Mouse (Mus musculus) hindbrain, embryonic 10.5 days (tissue): ENCODE measurements around the gene Adgrl4. TPM values are rescaled to one million over a fixed set of nuclear protein-coding genes. Genes with fewer than 3 reads are reported as not detected.

Experiments
- DNase-seq: peaks from one replicate; pipeline ENCODE4 v3.0.0-alpha.2; 2017; ENCODE audit warnings: low spot score
- H3K27ac ChIP-seq: fragments of 300-500 bp; sonication (generic); 2 replicates; pipeline ENCODE4 v1.5.1; 2016; ENCODE audit warnings: mild to moderate bottlenecking, moderate library complexity
- H3K27me3 ChIP-seq: fragments of 300-500 bp; sonication (generic); 2 replicates; pipeline ENCODE4 v1.6.1; 2016; ENCODE audit warnings: mild to moderate bottlenecking; ENCODE audit not compliant: poor library complexity, insufficient read depth, severe bottlenecking
- H3K36me3 ChIP-seq: fragments of 300-500 bp; sonication (generic); 2 replicates; pipeline ENCODE4 v1.6.1; 2016; ENCODE audit warnings: mild to moderate bottlenecking, moderate library complexity
- H3K4me1 ChIP-seq: fragments of 300-500 bp; sonication (generic); replicated peaks from 2 replicates; pipeline ENCODE4 v1.6.1; 2016; ENCODE audit warnings: mild to moderate bottlenecking
- H3K4me3 ChIP-seq: fragments of 300-500 bp; sonication (generic); 2 replicates; pipeline ENCODE4 v1.5.1; 2016; ENCODE audit warnings: mild to moderate bottlenecking, moderate library complexity
- H3K9me3 ChIP-seq: fragments of 300-500 bp; sonication (generic); 2 replicates; pipeline ENCODE4 v1.6.1; 2016; ENCODE audit warnings: mild to moderate bottlenecking, moderate library complexity
- WGBS: fragments of 180-500 bp; shearing (Covaris S2); methylation state at CpG from one replicate; pipeline ENCODE4 v1.1.7; 2016; 5-methylcytosine and 5-hydroxymethylcytosine counted together
- polyA plus RNA-seq: library from polyadenylated mRNA; unstranded; fragments of >200 nt; fragmentation: Nextera tagmentation; extraction: Ambion mirVana; gene quantifications from 2 replicates; pipeline ENCODE4 v1.2.1, GENCODE M21; 2016

Adgrl4 gene
- polyA plus RNA-seq, result 7.5 TPM in 2 replicates

DNA sequence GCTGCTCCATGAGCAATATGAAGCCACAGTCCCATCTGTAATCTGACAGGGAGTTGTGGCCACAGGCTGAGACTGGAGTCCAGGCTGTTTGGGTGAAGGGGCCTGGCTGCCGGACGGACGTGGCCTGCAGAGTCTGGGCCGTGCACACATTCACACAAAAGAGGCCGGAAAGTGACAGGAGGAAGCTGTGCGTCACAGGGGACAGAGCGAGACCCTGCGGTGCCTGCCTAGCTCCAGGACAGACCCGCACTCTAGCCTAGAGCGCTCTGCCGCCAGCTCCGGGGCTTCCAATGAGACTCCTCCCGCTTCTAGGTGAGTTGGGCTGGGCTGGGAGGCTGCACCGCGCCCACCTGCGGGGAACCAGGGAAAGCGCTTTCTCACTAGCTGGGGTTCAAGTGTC, at the start of gene Adgrl4:
Gene Adgrl4, plus strand, starts transcription at position 195 of the 400 bp plus-strand sequence.
- DNase-seq, result peak; percentile 35
- WGBS, result under 1% methylated on average over 17 of the region's 17 CpGs
- Histone ChIP-seq H3K27ac (peak within 1 kb of the TSS; percentile 68), H3K4me3 (peak within 1 kb of the TSS; percentile 51), H3K4me1 (peaks cover 9% of the 10 kb centered on the region), H3K9me3 (no peaks in the 10 kb centered on the region), H3K27me3 (0 out of 2 replicates have a peak, but pooled peaks cover 3% of the 10 kb centered on the region), H3K36me3 (no peaks in the 10 kb centered on the region)

- no peaks in the 10 kb centered on the region for H3K27me3 ChIP-seq
- no peaks in the 10 kb centered on the region for H3K9me3 ChIP-seq
- no peaks in the 10 kb centered on the region for H3K36me3 ChIP-seq
- no peak overlapping the region for H3K27ac ChIP-seq
- DNase-seq, result no peak
- H3K4me1 ChIP-seq, result no peaks in the 10 kb centered on the region
- H3K4me3 ChIP-seq, result no peak overlapping the region
Measured at GRCm38 (mm10) chr3:151390912-151391311, 46.8 kb upstream of the Adgrl4 start.

GRCm38 (mm10) chr3:151392891-151393290, 44.8 kb upstream of the Adgrl4 start:
- Histone ChIP-seq H3K9me3 (no peaks in the 10 kb centered on the region), H3K27ac (no peak overlapping the region), H3K4me1 (no peaks in the 10 kb centered on the region), H3K36me3 (no peaks in the 10 kb centered on the region), H3K27me3 (no peaks in the 10 kb centered on the region), H3K4me3 (no peak overlapping the region)
- WGBS, result 88% methylated on average over 4 of the region's 4 CpGs
- DNase-seq, result no peak

GRCm38 (mm10) chr3:151393330-151393729, 44.4 kb upstream of the Adgrl4 start:
- Histone ChIP-seq H3K27me3 (no peaks in the 10 kb centered on the region), H3K4me3 (no peak overlapping the region), H3K36me3 (no peaks in the 10 kb centered on the region), H3K9me3 (no peaks in the 10 kb centered on the region), H3K27ac (no peak overlapping the region), H3K4me1 (no peaks in the 10 kb centered on the region)
- DNase-seq, result no peak
- WGBS, result 81% methylated on average over 1 of the region's 1 CpGs

DNA sequence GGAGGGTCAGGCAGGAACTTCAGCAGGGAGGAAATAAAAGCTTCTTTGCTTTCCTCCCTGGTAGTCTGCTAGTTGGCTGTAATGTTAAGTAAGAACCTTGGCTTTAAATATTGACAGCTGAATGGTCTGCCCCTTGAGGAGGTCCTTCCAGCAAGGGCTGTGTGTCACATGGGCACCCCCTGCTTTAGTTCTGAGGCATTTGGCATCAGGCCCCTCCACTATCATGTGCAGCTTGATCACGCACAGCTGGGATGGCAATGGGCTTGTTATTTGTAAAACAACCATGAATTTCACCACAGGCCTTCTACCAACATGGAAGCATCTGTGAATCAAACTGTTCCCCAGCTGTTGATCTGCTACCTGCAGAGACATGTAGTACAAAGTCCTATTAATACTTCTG, 38.4 kb upstream of the Adgrl4 start:
- DNase-seq, result no peak
- no peak overlapping the region for H3K4me3 ChIP-seq
- H3K4me1 ChIP-seq, result no peaks in the 10 kb centered on the region
- WGBS, result 97% methylated on average over 1 of the region's 1 CpGs
- H3K9me3 ChIP-seq, result no peaks in the 10 kb centered on the region
- no peaks in the 10 kb centered on the region for H3K36me3 ChIP-seq
- H3K27ac ChIP-seq, result no peak overlapping the region
- H3K27me3 ChIP-seq, result no peaks in the 10 kb centered on the region

GRCm38 (mm10) chr3:151411031-151411430, 26.7 kb upstream of the Adgrl4 start:
- Histone ChIP-seq H3K36me3 (no peaks in the 10 kb centered on the region), H3K27ac (no peak overlapping the region), H3K4me3 (no peak overlapping the region), H3K9me3 (no peaks in the 10 kb centered on the region), H3K4me1 (no peaks in the 10 kb centered on the region), H3K27me3 (no peaks in the 10 kb centered on the region)
- no peak for DNase-seq
- WGBS, result 80% methylated on average over 2 of the region's 2 CpGs

GRCm38 (mm10) chr3:151411488-151411887, 26.2 kb upstream of the Adgrl4 start:
- Histone ChIP-seq H3K4me1 (no peaks in the 10 kb centered on the region), H3K27me3 (no peaks in the 10 kb centered on the region), H3K27ac (no peak overlapping the region), H3K36me3 (no peaks in the 10 kb centered on the region), H3K4me3 (no peak overlapping the region), H3K9me3 (no peaks in the 10 kb centered on the region)
- 95% methylated on average over 4 of the region's 4 CpGs for WGBS
- no peak for DNase-seq

- Histone ChIP-seq H3K9me3 (no peaks in the 10 kb centered on the region), H3K4me3 (no peak overlapping the region), H3K36me3 (no peaks in the 10 kb centered on the region), H3K27ac (no peak overlapping the region), H3K27me3 (no peaks in the 10 kb centered on the region), H3K4me1 (no peaks in the 10 kb centered on the region)
- DNase-seq, result no peak
Measured at GRCm38 (mm10) chr3:151416931-151417330, 20.8 kb upstream of the Adgrl4 start.

DNA sequence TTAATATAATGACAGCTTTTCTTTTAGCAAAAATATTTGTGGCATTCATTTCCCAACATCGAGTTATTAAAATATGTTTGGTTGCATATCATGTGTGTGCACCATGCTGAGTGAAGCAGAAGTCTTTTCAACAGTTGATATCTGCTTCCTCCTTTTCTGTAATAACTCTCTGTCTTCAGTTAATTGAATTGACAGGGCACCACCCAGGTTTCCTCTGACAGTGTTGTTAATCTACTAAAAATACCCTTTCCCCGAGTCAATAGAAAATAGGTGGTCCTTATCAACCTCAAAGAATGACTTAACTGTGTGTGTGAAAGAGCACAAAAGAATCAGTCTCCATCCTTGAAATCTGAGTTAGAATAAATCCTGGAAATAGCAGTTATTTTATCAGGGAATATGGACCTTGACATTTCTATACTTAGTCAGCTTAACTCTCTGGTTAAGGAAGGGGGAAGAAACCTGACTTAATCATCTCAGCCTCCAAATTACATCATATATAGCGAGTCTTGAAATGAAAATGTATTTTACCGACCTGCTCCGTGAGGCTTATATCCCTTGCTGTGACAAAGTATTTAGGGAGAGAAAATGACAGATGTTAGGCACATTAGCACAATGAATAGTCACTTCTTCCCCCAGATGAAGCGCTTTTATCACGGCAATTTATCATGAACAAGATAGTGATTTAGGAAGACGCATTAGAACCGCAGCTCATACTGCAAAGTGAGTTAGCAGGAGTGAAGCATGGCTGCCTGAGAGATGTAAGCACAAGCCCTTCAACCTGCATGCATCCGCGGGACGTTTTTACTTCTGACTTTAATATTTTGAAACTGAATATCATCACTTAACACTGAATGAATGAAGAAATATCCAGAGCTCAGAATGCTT, 19.8 kb upstream of the Adgrl4 start:
- 84% methylated on average over 12 of the region's 12 CpGs for WGBS
- Histone ChIP-seq H3K36me3 (no peaks in the 10 kb centered on the region), H3K27ac (no peak overlapping the region), H3K27me3 (no peaks in the 10 kb centered on the region), H3K4me1 (no peaks in the 10 kb centered on the region), H3K4me3 (no peak overlapping the region), H3K9me3 (no peaks in the 10 kb centered on the region)
- no peak for DNase-seq

DNA sequence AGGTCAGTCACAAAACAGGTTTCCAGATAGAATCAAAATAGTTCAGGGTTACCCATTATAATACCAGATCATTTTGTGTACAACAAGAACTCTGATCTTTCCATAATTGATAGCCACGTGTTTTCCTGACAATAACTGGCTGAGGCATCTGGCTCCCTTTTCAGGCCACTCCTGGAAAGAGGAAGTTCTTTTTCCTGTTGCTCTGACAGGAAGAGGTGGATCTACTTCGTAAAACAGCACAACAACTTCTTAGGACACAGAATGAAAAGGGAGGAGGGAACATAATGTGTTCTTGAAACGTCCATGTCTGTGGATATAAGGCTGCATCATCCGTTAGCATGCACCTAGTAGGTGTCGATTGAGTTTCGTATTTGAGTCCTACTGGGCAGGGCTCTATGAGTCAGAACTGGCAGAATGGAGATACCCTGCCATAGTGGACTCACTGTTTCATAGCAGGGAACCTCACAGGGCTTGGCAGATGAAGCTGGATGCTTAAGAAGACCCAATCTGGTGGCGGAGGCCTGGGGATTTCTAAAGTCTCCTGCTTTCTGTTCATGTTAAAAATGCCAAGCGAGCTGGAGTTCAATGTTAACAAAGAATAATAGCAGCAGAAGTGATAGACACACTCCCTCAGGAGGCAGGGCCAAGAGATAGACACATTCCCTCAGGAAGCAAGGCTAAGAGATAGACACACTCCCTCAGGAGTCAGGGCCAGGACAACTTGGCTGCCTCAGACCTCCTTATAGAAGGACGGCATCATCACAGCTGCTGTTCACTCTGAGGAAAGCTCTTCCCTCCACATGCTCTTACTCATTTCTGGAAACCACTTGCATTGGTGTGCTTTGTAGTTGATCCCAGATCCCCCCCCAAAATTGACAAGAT, 13.1 kb upstream of the Adgrl4 start:
- no peak for DNase-seq
- 87% methylated on average over 9 of the region's 9 CpGs for WGBS
- no peaks in the 10 kb centered on the region for H3K27me3 ChIP-seq
- no peaks in the 10 kb centered on the region for H3K36me3 ChIP-seq
- H3K9me3 ChIP-seq, result no peaks in the 10 kb centered on the region
- no peak overlapping the region for H3K27ac ChIP-seq
- no peak overlapping the region for H3K4me3 ChIP-seq
- H3K4me1 ChIP-seq, result no peaks in the 10 kb centered on the region

DNA sequence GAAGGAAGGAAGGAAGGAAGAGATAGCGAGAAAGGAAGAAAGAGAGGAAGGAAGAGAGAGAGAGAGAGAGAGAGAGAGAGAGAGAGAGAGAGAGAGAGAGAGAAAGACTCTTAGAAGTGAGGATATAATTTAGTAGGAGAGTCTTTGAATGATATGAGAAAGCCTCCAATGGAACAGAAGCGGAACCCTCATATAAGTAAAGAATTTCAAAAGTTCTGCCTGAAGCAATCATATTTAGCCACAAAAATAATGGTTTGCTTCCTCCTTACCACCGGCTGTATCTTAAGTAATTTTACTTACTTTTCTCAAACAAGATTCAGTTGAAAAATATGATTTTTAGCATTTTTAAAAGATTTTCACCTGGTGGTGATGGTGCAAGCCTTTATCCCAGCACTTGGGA, 7.6 kb upstream of the Adgrl4 start:
- 95% methylated on average over 3 of the region's 3 CpGs for WGBS
- Histone ChIP-seq H3K4me3 (no peak overlapping the region), H3K9me3 (no peaks in the 10 kb centered on the region), H3K27ac (no peak overlapping the region), H3K36me3 (no peaks in the 10 kb centered on the region), H3K27me3 (no peaks in the 10 kb centered on the region), H3K4me1 (no peaks in the 10 kb centered on the region)
- DNase-seq, result no peak

- no peak for DNase-seq
- no peaks in the 10 kb centered on the region for H3K9me3 ChIP-seq
- H3K4me1 ChIP-seq, result no peaks in the 10 kb centered on the region
- no peak overlapping the region for H3K4me3 ChIP-seq
- 82% methylated on average over 2 of the region's 2 CpGs for WGBS
- H3K27me3 ChIP-seq, result no peaks in the 10 kb centered on the region
- no peaks in the 10 kb centered on the region for H3K36me3 ChIP-seq
- H3K27ac ChIP-seq, result no peak overlapping the region
Measured at GRCm38 (mm10) chr3:151431507-151431906, 6.2 kb upstream of the Adgrl4 start.

DNA sequence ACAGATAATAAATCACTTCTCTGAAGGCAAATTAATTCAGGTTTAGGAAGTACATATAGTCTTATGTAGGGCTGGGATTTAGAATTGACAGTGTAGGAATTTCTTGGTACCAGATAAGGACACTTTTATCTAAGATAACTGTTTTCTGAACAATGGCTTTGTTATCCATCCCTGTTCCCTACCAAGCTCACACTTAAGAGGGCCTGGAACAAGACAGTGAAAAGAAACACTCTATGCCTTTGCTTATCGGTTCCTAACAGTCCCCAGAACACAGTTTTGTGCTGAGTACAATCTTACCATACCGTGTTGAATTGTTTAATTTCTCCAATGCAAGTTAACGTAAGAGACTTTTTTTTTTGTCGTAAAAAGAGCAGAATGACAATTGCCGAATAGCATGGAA, 677 bp downstream of the Adgrl4 start:
- Histone ChIP-seq H3K36me3 (no peaks in the 10 kb centered on the region), H3K27me3 (0 out of 2 replicates have a peak, but pooled peaks cover 3% of the 10 kb centered on the region), H3K4me1 (peaks cover 9% of the 10 kb centered on the region), H3K4me3 (no peak overlapping the region), H3K9me3 (no peaks in the 10 kb centered on the region), H3K27ac (no peak overlapping the region)
- 83% methylated on average over 5 of the region's 5 CpGs for WGBS
- no peak for DNase-seq
